Mouse (Mus musculus) brain, adult 2 months (tissue): ENCODE data around the gene Xpnpep1.

Experiments used
- DNase-seq: peaks from one replicate; pipeline ENCODE4 v3.0.0; 2011; ENCODE audit warnings: low read depth, low spot score

Xpnpep1 gene

DNA sequence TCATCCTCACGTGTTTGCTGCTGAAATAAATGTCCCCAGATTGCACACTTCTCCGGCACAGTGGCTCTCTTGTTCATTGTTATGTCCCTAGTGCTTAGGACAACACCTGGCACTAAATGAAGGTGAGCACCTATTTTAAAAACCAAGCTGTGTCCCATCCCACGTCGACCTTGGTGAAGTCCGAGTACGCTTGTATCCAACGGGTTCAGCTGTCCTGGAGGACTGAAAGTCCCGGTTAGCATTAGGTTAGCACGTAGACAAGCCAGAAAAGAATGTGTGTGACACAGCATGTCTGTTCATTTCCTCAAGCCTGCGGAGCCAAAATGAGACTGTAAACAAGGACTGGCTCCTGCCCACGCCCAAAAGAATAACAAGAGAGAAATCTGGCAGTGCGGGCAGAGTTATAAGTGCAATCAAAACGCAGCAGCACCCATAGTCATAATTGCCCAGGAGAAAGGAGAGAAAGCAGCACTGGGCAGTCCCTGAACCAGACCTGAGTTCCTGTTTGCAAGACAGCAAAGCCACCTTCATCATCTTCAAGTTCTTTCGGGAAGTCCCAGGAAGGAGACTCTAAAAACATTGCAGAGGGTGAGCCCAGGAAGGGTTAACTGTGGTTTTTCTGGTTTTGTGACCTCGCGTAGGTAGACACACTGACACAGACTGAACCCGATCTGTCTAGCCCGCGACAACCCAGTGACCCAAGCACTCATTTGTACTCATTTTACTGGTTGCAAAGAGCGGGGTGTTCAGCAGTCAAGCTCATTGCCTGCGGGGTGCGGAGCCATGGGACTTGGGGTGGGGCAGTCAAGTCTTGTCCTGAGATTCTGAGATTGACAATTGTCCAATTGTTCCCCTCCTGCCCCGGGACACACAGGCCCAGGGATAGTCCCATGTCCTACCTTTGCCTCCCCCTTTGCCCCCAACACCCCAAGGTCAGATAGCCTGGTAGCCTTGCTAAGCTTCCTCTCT lies at the start of gene Xpnpep1:
Gene Xpnpep1 (minus strand): TSS at position 51 of the 969 bp plus-strand sequence.
- peak; percentile 70 for DNase-seq

GRCm38 (mm10) chr19:53087268-53088143 lies 47.5 kb upstream of the Xpnpep1 start:
- peak; percentile 41 for DNase-seq

DNA sequence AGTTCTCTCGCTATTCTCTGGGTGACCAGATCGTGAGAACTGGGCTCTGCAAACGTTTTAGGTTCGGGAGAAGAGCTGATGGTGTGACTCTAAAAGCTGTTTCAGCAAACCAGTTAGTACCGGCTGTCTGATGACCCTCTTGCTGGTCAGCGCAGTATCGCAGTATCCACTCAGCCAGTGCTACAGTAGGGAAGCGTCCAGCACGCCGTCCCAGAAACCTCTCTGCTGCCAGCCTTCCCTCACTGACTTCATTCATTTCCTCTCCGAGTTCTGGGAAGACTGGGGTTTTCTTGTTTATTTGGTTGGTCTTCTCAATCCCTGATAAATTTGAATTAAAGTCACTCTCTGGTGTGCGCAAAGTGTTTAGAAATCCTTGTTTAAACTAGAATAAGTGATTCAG lies 46.8 kb upstream of the Xpnpep1 start:
- no peak for DNase-seq

GRCm38 (mm10) chr19:53084735-53085134 lies 44.7 kb upstream of the Xpnpep1 start:
- DNase-seq: peak; percentile 79

- no peak for DNase-seq
Observed at GRCm38 (mm10) chr19:53082862-53083261, 42.8 kb upstream of the Xpnpep1 start.

DNA sequence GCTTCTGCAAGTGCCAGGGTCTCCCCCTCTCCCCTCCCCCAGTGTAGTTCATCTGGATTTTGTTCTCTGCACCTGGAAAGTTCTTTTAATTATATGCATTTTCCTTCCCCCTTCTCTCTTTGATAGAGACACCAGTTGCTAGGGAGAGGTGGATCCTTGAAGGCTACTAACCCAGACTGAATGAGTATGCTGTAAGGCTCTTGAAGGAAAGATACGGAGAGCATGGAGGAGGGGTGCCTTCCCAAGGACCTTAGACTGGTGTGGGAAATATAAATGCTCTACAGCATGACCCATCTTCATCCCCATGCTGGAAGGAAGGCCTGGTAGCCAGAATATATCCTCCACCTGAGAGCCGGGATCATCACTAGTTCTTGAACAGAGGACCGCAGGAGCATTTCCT lies 41.3 kb upstream of the Xpnpep1 start:
- no peak for DNase-seq

DNA sequence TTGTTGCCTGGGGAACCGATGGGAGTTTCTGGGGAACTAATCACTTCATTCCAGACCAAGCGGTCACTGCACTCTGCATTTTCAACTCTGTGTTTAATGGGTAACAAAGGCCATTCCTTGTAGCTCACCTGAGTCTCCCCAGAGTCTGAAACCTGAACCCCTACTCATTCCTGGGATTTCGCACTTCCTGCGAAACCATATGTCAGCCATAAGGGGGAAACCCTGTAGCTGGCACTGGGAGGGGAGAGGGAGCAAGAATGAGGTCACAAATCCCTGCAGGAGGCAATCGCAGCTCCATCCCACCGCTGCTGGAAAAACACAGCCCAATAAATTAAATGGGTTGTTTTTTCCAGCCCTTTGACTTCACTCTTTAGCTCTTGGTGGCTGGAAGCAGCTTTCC lies 40.9 kb upstream of the Xpnpep1 start:
- peak; percentile 81 for DNase-seq

GRCm38 (mm10) chr19:53080487-53080886 lies 40.5 kb upstream of the Xpnpep1 start:
- no peak for DNase-seq

DNA sequence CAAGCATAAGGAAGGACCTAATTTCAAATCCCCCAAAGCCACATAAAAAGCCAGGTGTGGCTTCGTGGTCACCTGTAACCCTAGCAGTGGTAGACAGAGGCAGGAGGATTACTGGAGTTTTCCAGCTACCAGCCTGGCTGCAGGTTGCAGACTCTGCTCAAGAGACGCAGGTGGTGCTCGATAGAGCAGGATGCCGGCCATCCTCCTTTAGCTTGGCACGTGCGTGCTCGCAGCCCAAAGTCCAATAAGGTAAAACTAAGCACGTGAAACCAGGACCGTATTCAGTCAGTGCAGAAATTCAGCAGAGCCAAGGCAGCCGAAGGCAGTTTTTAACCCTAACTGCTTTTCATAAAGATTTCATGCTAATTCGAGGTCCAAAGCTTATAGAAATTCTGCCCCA lies 40.0 kb upstream of the Xpnpep1 start:
- no peak for DNase-seq

- DNase-seq: peak; percentile 46
Observed at GRCm38 (mm10) chr19:53078271-53079085, 38.5 kb upstream of the Xpnpep1 start.

DNA sequence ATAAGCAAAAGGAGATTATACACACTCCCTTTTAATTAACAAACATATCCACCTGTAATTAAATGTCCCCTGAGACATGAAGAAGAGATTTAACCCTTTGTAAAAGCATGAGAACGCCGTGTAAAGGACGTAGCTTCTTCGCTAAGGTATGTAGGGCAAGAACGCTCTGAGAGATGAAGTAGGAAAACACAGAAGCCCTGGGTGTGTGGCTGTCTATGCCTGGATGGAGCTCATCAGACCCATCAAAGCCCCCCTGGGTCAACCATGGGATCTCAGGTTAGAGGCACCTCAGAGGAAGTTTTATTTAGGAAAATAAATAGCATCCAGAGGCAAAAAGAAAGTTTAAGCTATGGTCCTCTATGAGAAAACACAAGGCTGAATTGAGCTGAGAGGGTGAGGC lies 37.3 kb upstream of the Xpnpep1 start:
- no peak for DNase-seq

GRCm38 (mm10) chr19:53076238-53076981 lies 36.4 kb upstream of the Xpnpep1 start:
- DNase-seq: peak; percentile 98

GRCm38 (mm10) chr19:53075896-53076237 lies 35.9 kb upstream of the Xpnpep1 start:
- DNase-seq: no peak

DNA sequence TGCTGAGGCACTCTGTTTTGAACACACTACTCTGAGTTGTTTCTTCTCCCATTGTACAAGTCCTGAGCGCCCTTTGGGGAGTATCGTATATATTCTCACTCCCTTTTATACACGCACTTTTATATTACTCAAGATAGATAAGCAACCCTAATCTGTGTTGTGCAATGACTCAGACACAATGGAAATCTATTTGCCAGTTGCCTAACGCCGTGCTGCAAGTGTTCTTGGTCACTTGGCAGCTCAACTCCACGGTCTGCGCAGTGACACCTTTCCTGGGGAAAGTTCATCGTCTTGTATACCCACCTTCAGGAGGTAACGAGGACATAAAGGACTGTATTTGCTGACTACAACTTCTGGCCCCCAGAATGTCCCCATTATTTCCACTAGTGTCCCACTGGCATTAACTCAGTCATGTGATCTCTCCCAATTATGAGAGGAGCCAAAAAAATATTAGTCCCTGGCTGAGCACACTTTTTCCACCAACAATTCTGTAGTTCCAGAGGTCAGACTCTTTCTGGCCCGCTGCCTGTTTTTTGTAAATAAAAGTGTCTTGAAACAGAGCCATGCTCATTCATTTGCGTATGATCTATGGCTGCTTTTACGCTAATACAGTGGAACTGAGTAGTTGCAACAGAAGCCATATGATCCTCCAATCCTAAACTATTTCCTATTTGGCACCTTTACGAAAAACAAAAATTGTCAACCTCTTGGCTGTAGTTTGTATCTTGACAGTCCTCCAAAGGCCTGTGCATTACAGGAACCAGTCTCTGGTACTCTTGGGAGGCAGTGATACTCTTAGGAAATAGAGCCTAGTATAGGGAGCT lies 35.1 kb upstream of the Xpnpep1 start:
- no peak for DNase-seq

DNA sequence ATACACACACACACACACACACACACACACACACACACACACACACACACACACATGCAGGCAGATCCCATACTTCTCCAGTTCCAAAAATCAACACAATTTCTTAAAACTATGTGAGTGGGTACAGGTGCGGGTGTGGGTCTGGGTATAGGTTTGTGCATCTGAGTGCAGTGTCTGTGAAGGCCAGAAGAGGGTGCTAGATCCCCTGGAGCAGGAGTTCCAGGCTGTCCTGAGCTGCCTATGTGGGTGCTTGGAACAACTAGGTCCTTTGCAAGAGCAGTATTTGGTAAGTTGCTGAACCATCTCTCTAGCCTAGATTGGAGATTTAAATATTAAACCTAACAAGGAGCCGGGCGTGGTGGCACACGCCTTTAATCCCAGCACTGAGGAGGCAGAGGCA lies 33.5 kb upstream of the Xpnpep1 start:
- DNase-seq: no peak

GRCm38 (mm10) chr19:53072406-53072805 lies 32.4 kb upstream of the Xpnpep1 start:
- DNase-seq: no peak

DNA sequence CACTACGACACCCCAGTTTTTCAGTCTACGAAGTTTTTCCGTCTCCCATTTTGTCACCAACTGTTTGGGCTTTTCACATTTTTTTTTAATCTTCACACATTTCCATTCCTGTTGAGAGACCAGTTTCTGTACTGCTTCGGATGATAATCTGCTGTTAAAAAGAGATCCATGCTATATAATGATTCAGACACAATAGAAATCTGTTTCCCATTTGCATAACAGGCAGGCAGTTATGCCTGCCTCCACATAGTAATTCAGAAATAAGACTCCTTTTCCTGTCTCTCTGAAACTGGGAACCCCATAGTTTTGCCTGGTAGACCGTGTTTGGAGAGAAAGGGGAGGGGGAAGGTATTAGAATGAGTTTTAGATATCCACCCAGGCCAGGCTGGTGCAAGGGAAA lies 31.6 kb upstream of the Xpnpep1 start:
- peak; percentile 32 for DNase-seq

- DNase-seq: no peak
Observed at GRCm38 (mm10) chr19:53070870-53071269, 30.9 kb upstream of the Xpnpep1 start.

GRCm38 (mm10) chr19:53069451-53069850 lies 29.4 kb upstream of the Xpnpep1 start:
- DNase-seq: no peak

- DNase-seq: peak; percentile 29
Observed at GRCm38 (mm10) chr19:53066934-53067333, 26.9 kb upstream of the Xpnpep1 start.
